Mouse (Mus musculus) liver, adult 2 months (tissue): ENCODE results near the gene Rad9b. TPM values are rescaled to one million over a fixed set of nuclear protein-coding genes. Genes with fewer than 3 reads are reported as not detected.

Experiments used
- DNase-seq: peaks from one replicate; pipeline ENCODE4 v3.0.0-alpha.2; 2011; ENCODE audit warnings: low read depth, low spot score; ENCODE audit errors: extremely low read depth
- H3K27ac ChIP-seq: fragments of 200-500 bp; replicated peaks from 2 replicates; pipeline ENCODE4 v1.5.1; 2012; ENCODE audit warnings: low read depth, mild to moderate bottlenecking, control low read depth, inconsistent platforms, low read length; ENCODE audit not compliant: insufficient read depth
- H3K27me3 ChIP-seq: fragments of 200-500 bp; 2 replicates; pipeline ENCODE4 v1.6.1; 2012; ENCODE audit warnings: mild to moderate bottlenecking, moderate library complexity, low read length, inconsistent platforms; ENCODE audit not compliant: control insufficient read depth, insufficient read depth
- H3K36me3 ChIP-seq: fragments of 200-500 bp; 2 replicates; pipeline ENCODE4 v1.6.1; 2012; ENCODE audit warnings: low read length, inconsistent platforms; ENCODE audit not compliant: control insufficient read depth, insufficient read depth
- H3K4me1 ChIP-seq: fragments of 200-500 bp; 2 replicates; pipeline ENCODE4 v1.6.1; 2011; ENCODE audit warnings: low read length; ENCODE audit not compliant: control insufficient read depth, insufficient read depth
- H3K4me3 ChIP-seq: fragments of 200-500 bp; 2 replicates; pipeline ENCODE4 v1.5.1; 2011; ENCODE audit warnings: low read depth, mild to moderate bottlenecking, control low read depth, low read length, moderate library complexity; ENCODE audit not compliant: insufficient read depth
- H3K79me2 ChIP-seq: fragments of 200-500 bp; 2 replicates; pipeline ENCODE4 v1.6.1; 2012; ENCODE audit warnings: inconsistent platforms, mild to moderate bottlenecking, low read length, moderate library complexity; ENCODE audit not compliant: control insufficient read depth, insufficient read depth
- H3K9ac ChIP-seq: fragments of 200-500 bp; 2 replicates; pipeline ENCODE4 v1.6.1; 2012; ENCODE audit warnings: low read depth, mild to moderate bottlenecking, control low read depth, inconsistent platforms, low read length
- CTCF ChIP-seq: fragments of 200-500 bp; IDR thresholded peaks from 2 replicates; pipeline ENCODE4 v1.5.1; 2011; ENCODE audit warnings: low read depth, low read length, control low read depth
- POLR2A ChIP-seq: fragments of 200-500 bp; IDR thresholded peaks from 2 replicates; pipeline ENCODE4 v1.6.1; 2011; ENCODE audit warnings: low read length, control low read depth; ENCODE audit not compliant: insufficient read depth; ENCODE audit errors: extremely low read depth
- WGBS: fragments of 180-500 bp; shearing (Covaris S2); methylation state at CpG from one replicate; pipeline ENCODE4 v1.1.7; 2018; 5-methylcytosine and 5-hydroxymethylcytosine counted together
- polyA plus RNA-seq: library from polyadenylated mRNA; depleted of rRNA; stranded (reverse); fragments of >200 nt; gene quantifications from 2 replicates; pipeline ENCODE4 v1.2.3, GENCODE M21; 2012
- total RNA-seq: library from RNA; depleted of rRNA; stranded (reverse); fragments of >200 nt; gene quantifications from 2 replicates; pipeline ENCODE4 v1.2.3, GENCODE M21; 2014

Gene Rad9b
- total and polyA plus RNA-seq, 2 experiments: 1.5 to 4.5 TPM

GRCm38 (mm10) chr5:122291553-122292339 is 62.3 kb downstream of the Rad9b start:
- Histone ChIP-seq H3K36me3 (no peaks in the 10 kb centered on the region), H3K27ac (peak overlapping the region; percentile 59), H3K4me3 (no peak overlapping the region), H3K79me2 (peaks cover 48% of the 10 kb centered on the region), H3K4me1 (peaks cover 42% of the 10 kb centered on the region), H3K27me3 (no peaks in the 10 kb centered on the region), H3K9ac (peak overlapping the region; percentile 1; the same call in 1 of the 2 replicates)
- WGBS: 17% methylated on average over 17 of the region's 17 CpGs
- no peak for TF ChIP-seq POLR2A
- no peak for TF ChIP-seq CTCF
- DNase-seq: peak; percentile 91

- H3K9ac ChIP-seq: peak overlapping the region; percentile 18; the same call in 1 of the 2 replicates
- no peak overlapping the region for H3K4me3 ChIP-seq
- peaks cover 46% of the 10 kb centered on the region for H3K79me2 ChIP-seq
Measured at GRCm38 (mm10) chr5:122291149-122291548, 62.9 kb downstream of the Rad9b start.

DNA sequence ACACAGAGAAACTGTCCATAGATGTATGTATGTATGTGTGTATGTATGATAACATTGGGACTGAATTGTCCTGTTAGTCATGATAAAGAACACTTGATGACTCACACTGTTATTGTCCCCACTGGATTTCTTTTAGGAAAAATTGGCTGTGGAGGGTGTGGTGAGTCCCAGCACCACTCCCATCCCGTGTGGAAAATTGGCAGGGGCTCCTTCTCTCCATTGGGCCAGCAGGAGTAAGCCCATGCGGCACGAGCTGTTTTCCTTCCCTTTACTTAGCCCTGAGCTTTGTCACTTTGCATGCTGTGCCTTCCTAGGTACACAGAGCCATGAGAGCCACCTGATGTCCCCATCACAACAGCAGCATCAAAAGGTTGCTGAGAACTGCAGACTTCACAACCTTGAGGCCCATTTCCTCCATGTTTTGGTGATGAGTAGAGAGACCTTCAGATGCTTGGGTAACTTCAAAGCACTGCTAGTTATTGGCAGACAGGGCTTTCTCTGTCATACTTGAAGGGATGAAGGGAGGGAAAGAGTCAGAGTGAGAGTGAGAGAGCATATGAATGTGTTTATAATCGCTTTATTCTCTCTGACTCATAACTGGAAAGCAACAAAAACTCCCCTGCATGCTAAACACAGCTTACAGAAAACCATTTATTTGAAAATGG is 65.8 kb downstream of the Rad9b start:
- H3K4me3 ChIP-seq: no peak overlapping the region
- H3K27ac ChIP-seq: no peak overlapping the region
- peaks cover 34% of the 10 kb centered on the region for H3K79me2 ChIP-seq
- peaks cover 34% of the 10 kb centered on the region for H3K4me1 ChIP-seq
- H3K9ac ChIP-seq: no peak overlapping the region
- DNase-seq: no peak
- no peaks in the 10 kb centered on the region for H3K36me3 ChIP-seq
- 40% methylated on average over 4 of the region's 4 CpGs for WGBS
- H3K27me3 ChIP-seq: no peaks in the 10 kb centered on the region
- TF ChIP-seq POLR2A: no peak
- no peak for TF ChIP-seq CTCF

More at GRCm38 (mm10) chr5:122291149-122291548, 62.9 kb downstream of the Rad9b start:
- TF ChIP-seq POLR2A: no peak
- no peak for TF ChIP-seq CTCF
- DNase-seq: no peak
- Histone ChIP-seq H3K27ac (peak overlapping the region; percentile 59), H3K27me3 (no peaks in the 10 kb centered on the region), H3K4me1 (peaks cover 45% of the 10 kb centered on the region), H3K36me3 (no peaks in the 10 kb centered on the region)
- 47% methylated on average over 6 of the region's 6 CpGs for WGBS

- no peaks in the 10 kb centered on the region for H3K27me3 ChIP-seq
- TF ChIP-seq CTCF: no peak
- TF ChIP-seq POLR2A: no peak
- no peak overlapping the region for H3K9ac ChIP-seq
- 88% methylated on average over 4 of the region's 4 CpGs for WGBS
- H3K79me2 ChIP-seq: peaks cover 30% of the 10 kb centered on the region
- no peak overlapping the region for H3K4me3 ChIP-seq
- H3K36me3 ChIP-seq: no peaks in the 10 kb centered on the region
- H3K4me1 ChIP-seq: peaks cover 23% of the 10 kb centered on the region
- no peak overlapping the region for H3K27ac ChIP-seq
- no peak for DNase-seq
Measured at GRCm38 (mm10) chr5:122287026-122287425, 67.0 kb downstream of the Rad9b start.

DNA sequence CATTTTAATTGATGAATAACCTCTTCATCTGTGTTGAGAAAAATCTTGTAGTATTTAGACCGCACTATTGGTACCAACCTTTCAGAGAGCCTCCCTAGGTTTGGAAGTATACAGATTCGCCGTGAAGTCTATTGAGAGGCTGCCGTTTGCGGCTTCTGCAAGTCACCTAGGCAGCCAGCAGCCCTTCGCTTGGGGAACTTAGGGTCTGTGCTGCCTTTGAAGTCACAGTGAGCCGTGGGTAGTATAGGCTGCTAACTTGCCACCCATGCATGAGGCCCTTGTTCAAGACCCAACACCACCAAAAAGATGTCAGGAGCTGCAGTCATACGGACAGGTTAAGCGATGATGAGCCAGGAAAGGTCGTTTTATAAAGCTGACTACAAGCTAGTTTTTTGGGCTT is 67.8 kb downstream of the Rad9b start:
- peaks cover 19% of the 10 kb centered on the region for H3K4me1 ChIP-seq
- H3K36me3 ChIP-seq: no peaks in the 10 kb centered on the region
- peaks cover 30% of the 10 kb centered on the region for H3K79me2 ChIP-seq
- H3K9ac ChIP-seq: 0 out of 2 replicates have a peak overlapping the region, but pooled peaks have one; percentile 44
- 89% methylated on average over 10 of the region's 10 CpGs for WGBS
- H3K27ac ChIP-seq: no peak overlapping the region
- DNase-seq: no peak
- H3K4me3 ChIP-seq: peak overlapping the region; percentile 22; the same call in 1 of the 2 replicates
- no peaks in the 10 kb centered on the region for H3K27me3 ChIP-seq
- TF ChIP-seq POLR2A (no peak), CTCF (no peak)
